Mouse (Mus musculus) brain, embryonic 14.5 days (tissue): Measurements from ENCODE around the gene Tmem171. TPM values are rescaled to one million over a fixed set of nuclear protein-coding genes. Genes with fewer than 3 reads are reported as not detected.
A peak's percentile ranks its signal among the peaks of the same experiment; 100 is the strongest.

Source experiments
- DNase-seq: peaks from one replicate; pipeline ENCODE4 v3.0.0-alpha.2; 2011; ENCODE audit warnings: low read depth
- CTCF ChIP-seq: fragments of 200-500 bp; IDR thresholded peaks from 2 replicates; pipeline ENCODE4 v1.5.1; 2012; ENCODE audit warnings: inconsistent platforms, mild to moderate bottlenecking, moderate library complexity, borderline replicate concordance; ENCODE audit not compliant: insufficient read depth, insufficient read length; ENCODE audit errors: extremely low read depth
- POLR2A ChIP-seq: fragments of 200-500 bp; IDR thresholded peaks from 2 replicates; pipeline ENCODE4 v1.6.1; 2012; ENCODE audit warnings: mild to moderate bottlenecking, inconsistent platforms, borderline replicate concordance; ENCODE audit not compliant: poor library complexity, insufficient read depth, insufficient read length, severe bottlenecking; ENCODE audit errors: extremely low read depth
- polyA plus RNA-seq: library from polyadenylated mRNA; depleted of rRNA; stranded (reverse); fragments of >200 nt; gene quantifications from 2 replicates; pipeline ENCODE4 v1.2.3, GENCODE M21; 2012; rRNA removed

Tmem171 gene
- polyA plus RNA-seq, 1 experiment: not detected

DNA sequence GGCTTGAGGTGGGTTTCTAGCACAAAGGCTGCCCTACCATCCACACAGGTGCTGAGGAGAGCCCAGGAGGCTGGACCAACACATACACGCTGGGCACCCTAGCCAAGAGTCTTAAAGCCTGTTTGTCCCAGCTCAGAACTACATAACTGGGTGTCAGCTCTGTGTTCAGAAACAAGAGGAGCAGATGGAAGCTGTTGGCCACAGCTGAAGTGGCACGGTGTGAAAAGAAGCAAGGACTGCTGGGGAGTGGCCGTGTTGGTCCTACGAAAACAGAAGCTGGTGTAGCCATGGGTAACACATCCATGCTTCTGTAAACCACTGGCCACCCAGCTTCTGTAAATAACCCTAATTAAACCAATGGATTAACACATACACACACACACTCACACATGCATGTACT lies 39.3 kb downstream of the Tmem171 start:
- no peak for TF ChIP-seq POLR2A
- no peak for TF ChIP-seq CTCF
- DNase-seq: no peak

DNA sequence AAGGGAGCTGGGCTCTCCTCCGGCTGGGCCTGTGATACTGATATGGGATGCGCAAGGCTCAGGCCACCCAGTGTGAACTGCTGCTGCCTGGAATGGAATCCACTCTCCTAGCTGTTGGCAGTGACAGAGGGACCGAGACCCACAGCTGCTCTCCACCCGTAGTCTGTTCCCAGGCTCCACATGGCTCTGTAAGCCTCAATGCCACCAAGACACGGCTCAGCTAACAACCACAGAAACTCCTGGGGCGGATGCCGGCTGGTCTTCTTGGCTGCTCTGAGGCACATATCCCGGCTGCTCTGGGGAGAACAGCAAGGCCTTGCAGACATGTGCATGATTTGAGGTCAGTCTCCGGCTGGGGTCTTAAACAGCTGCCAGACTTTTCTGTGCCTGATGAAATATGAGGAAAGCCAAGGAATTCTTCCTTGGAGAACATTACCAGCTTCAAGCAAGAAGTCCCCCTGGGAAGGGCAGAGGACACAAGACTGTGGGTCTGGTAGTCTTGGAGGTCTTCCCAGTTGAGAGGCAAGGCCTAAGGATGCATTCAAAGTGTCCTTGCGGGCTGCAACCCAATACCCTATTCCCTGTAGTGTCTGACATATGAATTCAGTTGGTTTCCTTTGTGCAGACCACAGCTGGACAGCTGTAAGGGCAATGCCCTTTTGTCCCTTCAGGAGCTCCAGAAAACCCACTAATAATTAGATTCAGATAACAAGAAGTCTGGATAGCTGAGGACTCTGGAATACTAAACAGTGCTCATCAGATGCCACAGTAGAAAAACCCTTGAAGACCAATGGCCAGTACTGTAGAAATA lies 40.3 kb downstream of the Tmem171 start:
- TF ChIP-seq CTCF (no peak), POLR2A (no peak)
- DNase-seq: peak; percentile 13

DNA sequence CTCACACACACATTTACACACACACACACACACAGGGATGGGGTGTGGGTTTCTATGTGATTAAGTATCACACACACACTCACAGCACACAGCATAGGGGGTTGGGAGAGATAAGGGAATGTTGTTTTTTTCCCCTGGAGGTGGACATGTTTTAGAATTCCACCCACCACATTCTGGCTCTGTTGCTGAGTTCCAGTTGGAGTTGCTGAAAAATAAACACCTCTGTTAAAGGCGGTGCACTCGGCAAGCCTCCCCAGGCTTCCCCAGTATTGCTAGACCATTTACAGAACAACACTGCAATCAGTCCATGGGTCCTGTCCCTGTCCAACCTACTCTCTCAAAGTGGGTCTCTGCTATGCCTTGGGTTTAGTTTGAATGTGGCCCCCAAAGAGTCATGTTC lies 42.4 kb downstream of the Tmem171 start:
- no peak for DNase-seq
- TF ChIP-seq POLR2A: no peak

DNA sequence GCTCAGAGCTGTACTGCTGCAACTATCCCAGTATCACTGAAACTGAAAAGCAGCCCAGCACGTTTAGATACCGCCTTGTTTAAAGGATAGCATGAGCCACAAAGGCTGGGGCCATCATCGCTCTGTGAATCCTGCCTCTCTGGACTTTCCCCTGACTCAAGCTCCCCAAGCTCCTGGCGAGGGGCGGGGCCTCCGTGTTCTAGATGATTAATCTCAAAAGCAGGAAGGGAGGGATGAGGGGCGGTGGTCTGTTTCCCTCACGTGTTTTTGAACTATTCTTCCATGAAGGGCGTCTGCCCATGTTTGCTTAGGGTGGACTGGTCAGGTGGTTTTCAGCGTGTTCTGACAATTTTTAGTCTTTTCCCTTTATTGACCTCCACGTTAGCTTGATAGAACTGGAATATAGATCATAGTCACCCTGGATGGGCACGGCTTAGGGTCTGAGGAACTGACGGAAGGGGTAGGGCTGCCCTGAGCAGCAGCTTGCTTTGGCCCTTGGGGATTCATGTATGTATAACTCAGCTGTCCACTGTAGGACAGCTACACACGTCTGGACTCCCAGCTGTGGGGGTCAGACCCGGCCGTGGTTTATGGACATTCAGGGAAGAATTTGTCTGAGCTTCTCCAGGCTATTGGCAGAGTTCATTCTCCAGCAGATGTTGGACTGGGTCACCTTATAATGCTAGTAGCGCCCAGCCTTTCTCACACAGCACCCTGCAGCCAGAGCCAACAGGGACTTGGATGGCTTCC lies 43.2 kb downstream of the Tmem171 start:
- TF ChIP-seq CTCF (no peak), POLR2A (no peak)
- no peak for DNase-seq

DNA sequence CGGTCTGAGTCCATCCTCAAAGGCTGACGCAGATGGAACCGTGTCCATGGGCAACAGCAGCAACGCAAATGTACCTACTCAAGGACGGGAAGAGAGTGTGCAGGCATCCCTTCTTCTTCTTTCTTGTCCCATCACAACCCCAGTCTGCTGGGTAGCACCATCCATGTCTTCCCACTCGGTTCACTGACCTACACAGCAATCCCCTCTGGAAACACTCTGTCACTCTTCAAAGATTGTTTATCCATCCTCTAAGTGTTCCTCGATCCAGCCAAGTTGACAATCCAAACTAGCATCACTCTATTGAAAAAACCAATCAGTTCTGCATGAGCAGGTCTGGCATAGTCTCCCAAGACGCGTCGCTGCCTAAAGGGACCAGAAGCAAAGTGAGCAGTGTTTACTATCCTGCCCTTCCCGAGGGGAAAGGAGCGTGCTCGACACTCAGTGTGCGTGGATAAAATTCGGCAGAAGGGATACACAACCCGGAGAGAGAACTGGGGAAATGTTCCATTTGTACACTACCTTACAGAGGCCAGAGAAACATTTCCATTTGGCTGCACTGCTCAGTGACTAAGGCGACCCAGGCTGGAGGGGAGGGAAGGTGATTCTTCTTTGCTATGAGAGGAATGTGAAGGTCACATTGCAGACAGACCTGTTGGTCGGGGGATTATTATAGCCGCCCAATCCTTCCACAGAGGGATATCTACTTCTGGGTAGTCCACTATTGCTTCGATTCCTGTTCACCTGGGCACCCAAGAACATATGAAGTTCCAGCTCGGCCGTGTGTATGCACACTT lies 46.7 kb downstream of the Tmem171 start:
- no peak for TF ChIP-seq CTCF
- TF ChIP-seq POLR2A: no peak
- DNase-seq: no peak

DNA sequence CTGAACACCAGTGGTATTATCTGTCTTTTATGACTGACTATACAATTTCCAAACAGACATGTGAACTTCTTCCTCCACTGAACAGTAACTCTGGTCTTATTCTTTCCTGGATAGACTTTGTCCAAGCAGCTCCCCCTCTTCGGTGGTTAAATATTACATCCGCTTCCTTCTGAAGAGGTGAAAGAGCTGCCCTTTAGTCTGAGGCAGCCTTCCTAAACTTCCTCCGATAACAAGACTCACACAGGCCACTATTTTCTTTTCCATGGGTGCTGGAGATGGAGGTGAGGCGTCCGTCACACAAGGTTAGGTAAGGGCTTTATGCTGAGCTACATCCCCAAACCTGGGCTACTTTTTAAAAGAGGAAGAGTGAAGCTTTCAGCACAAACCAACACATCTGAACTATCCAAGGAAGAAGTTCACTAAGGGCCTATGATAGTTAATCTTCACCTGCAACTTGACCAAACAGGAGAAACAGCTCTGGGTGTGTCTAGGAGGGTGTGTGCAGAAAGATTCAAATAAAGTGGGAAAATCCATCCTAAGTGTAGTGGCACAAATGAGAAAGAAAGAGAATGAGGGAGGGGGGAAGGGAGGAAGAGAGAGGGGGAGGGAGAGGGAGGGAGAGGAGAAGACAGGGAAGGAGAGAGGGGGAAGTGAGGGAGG lies 56.0 kb downstream of the Tmem171 start:
- no peak for DNase-seq
- TF ChIP-seq POLR2A (no peak), CTCF (no peak)

DNA sequence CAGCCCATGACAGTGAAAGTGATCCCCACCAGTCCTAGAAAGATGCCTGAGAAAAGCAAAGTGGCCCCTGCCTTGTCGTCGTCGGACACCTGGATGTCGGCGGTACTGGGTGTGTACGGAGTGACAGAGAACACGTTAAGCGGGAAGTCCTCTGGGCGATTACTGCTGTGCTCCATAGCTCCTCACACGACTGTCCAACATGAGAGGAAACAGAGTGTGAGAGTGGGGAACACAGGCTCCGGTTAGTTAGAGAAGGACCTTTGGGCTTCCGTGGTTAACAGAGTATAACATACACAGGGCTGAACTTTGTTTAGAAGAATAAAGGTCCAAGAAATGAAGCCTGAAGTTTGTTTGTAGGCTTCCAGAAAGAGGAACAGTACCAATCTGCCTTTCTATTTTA lies 57.5 kb downstream of the Tmem171 start, which contains the start of gene Tmem174:
Gene Tmem174, minus strand, starts transcription at position 266 of the 400 bp plus-strand sequence.
- no peak for DNase-seq
- TF ChIP-seq POLR2A (no peak), CTCF (no peak)

DNA sequence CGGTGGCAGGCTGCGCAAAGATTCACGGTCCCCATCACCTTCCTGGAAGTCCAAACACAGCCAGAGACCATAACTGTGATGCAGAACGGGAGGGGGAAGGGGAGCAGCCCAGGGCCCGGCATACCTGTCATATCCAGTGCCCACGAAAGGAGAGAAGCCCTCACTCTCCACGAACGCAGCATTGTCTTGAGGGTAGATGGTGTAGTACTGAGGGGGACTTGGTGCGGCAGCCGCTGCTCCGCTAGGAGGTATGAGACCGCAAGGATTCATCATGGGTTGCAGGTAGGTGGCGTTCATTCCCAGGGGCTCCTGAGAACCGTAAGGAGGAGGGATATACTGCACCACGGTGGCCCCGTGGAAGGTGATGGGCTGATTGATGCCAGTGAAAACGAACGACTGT lies 58.1 kb downstream of the Tmem171 start:
- no peak for DNase-seq
- TF ChIP-seq CTCF (no peak), POLR2A (no peak)

Other genes starting within 250 kb of the Tmem171 start
- gene Gm10320, start 202.8 kb downstream of the Tmem171 start, polyA plus RNA-seq: 0.71 and 0.98 TPM in 2 replicates
- gene Tmem174, start 57.4 kb downstream of the Tmem171 start, polyA plus RNA-seq: not detected in 2 replicates
- gene Fcho2, start 120.6 kb upstream of the Tmem171 start, polyA plus RNA-seq: 29.0 and 31.2 TPM in 2 replicates
- 63.1 and 69.2 TPM in 2 replicates for gene Tnpo1, start 231.6 kb upstream of the Tmem171 start, polyA plus RNA-seq